10 mouse cellular contexts compared by ENCODE assay signal in genomic region chr17:88404471-88404870, GRCm38 (mm10). TPM values are rescaled to one million over a fixed set of nuclear protein-coding genes. Genes with fewer than 3 reads are reported as not detected.
A peak's percentile ranks its signal among the peaks of the same experiment; 100 is the strongest.
DNase-seq lines count a peak whose midpoint lies in the region; ATAC-seq lines count a peak whose summit lies in the region.
"Had no signal": no experiment of that assay in that cellular context is flagged by ENCODE, and none has a peak within 500 bp of the region (broad histone marks: within the 10 kb centered on the region; RNA-seq: fewer than 3 reads in every experiment).

No protein-coding gene starts in this region.

- H3K4me2 ChIP-seq in limb, embryonic 12.5 days: peak overlapping the region; percentile 33; the same call in 1 of the 2 replicates
- H3K4me2 ChIP-seq in forebrain, embryonic 11.5 days (ENCODE audit: low read depth, low read length, severe bottlenecking): peak overlapping the region; percentile 28; the same call in 1 of the 2 replicates
- H3K4me2 ChIP-seq in hindbrain, embryonic 15.5 days: peak overlapping the region; percentile 49
- H3K4me2 ChIP-seq in neural tube, embryonic 12.5 days (replicated peaks): peak overlapping the region; percentile 44

- no peak overlapping the region for H3K4me3 ChIP-seq in limb, embryonic 12.5 days (replicated peaks)
- no peak overlapping the region for H3K4me3 ChIP-seq in limb, embryonic 10.5 days
- H3K4me3 ChIP-seq in forebrain, embryonic 11.5 days (ENCODE audit: low read depth, low read length): no peak overlapping the region
- peak overlapping the region; percentile 17 for H3K4me3 ChIP-seq in hindbrain, embryonic 15.5 days
- H3K4me3 ChIP-seq in neural tube, embryonic 12.5 days: no peak overlapping the region
- H3K4me3 ChIP-seq: erythroblast, embryonic 14.5 days had no signal

- H3K9me3 ChIP-seq in limb, embryonic 12.5 days: no peaks in the 10 kb centered on the region
- H3K9me3 ChIP-seq in limb, embryonic 10.5 days (replicated peaks): no peaks in the 10 kb centered on the region
- no peaks in the 10 kb centered on the region for H3K9me3 ChIP-seq in forebrain, embryonic 11.5 days (ENCODE audit: control insufficient read depth, low read length)
- H3K9me3 ChIP-seq in hindbrain, embryonic 15.5 days: no peaks in the 10 kb centered on the region
- H3K9me3 ChIP-seq in neural tube, embryonic 12.5 days: no peaks in the 10 kb centered on the region

- peaks cover 30% of the 10 kb centered on the region for H3K27me3 ChIP-seq in limb, embryonic 12.5 days
- peaks cover 26% of the 10 kb centered on the region for H3K27me3 ChIP-seq in limb, embryonic 10.5 days (ENCODE audit: low read depth, poor library complexity, severe bottlenecking)
- peaks cover 9% of the 10 kb centered on the region; the same call in 1 of the 2 replicates for H3K27me3 ChIP-seq in forebrain, embryonic 11.5 days (ENCODE audit: control insufficient read depth, insufficient read depth, low read length)
- H3K27me3 ChIP-seq in hindbrain, embryonic 15.5 days: peaks cover 3% of the 10 kb centered on the region; the same call in 1 of the 2 replicates
- peaks cover 10% of the 10 kb centered on the region; the same call in 1 of the 2 replicates for H3K27me3 ChIP-seq in neural tube, embryonic 12.5 days (replicated peaks)

- ATAC-seq in limb, embryonic 12.5 days (ENCODE audit: insufficient number of reproducible peaks, insufficient read depth, low FRiP score, low TSS enrichment, low read depth): no peak
- ATAC-seq in forebrain, embryonic 11.5 days (replicated peaks; ENCODE audit: low FRiP score): peak; percentile 84
- no peak for ATAC-seq in hindbrain, embryonic 15.5 days (ENCODE audit: low FRiP score, low read depth)
- no peak for ATAC-seq in neural tube, embryonic 12.5 days (ENCODE audit: low FRiP score, low read depth)

- H3K27ac ChIP-seq in limb, embryonic 12.5 days: no peak overlapping the region
- H3K27ac ChIP-seq in limb, embryonic 10.5 days: no peak overlapping the region
- H3K27ac ChIP-seq in forebrain, embryonic 11.5 days (ENCODE audit: low read depth, low read length): no peak overlapping the region
- H3K27ac ChIP-seq in hindbrain, embryonic 15.5 days (replicated peaks): no peak overlapping the region
- H3K27ac ChIP-seq in neural tube, embryonic 12.5 days: no peak overlapping the region

- WGBS in limb, embryonic 12.5 days: 3% methylated on average over 6 of the region's 6 CpGs
- 3% methylated on average over 6 of the region's 6 CpGs for WGBS in limb, embryonic 10.5 days
- WGBS in forebrain, embryonic 11.5 days: 5% methylated on average over 6 of the region's 6 CpGs
- 4% methylated on average over 6 of the region's 6 CpGs for WGBS in hindbrain, embryonic 15.5 days
- 6% methylated on average over 6 of the region's 6 CpGs for WGBS in neural tube, embryonic 12.5 days

- H3K36me3 ChIP-seq in limb, embryonic 12.5 days: no peaks in the 10 kb centered on the region
- no peaks in the 10 kb centered on the region for H3K36me3 ChIP-seq in limb, embryonic 10.5 days
- no peaks in the 10 kb centered on the region for H3K36me3 ChIP-seq in forebrain, embryonic 11.5 days (ENCODE audit: control insufficient read depth, insufficient read depth, low read length)
- no peaks in the 10 kb centered on the region for H3K36me3 ChIP-seq in hindbrain, embryonic 15.5 days
- no peaks in the 10 kb centered on the region for H3K36me3 ChIP-seq in neural tube, embryonic 12.5 days

- no peak for DNase-seq in limb, embryonic 10.5 days (ENCODE audit: low spot score)
- DNase-seq in forebrain, embryonic 11.5 days (ENCODE audit: low spot score): no peak
- DNase-seq in gastrocnemius, postnatal 10 days: no peak
- no peak for DNase-seq in gastrocnemius, postnatal 25 days
- DNase-seq: cerebellum, adult 11-12 months; kidney, postnatal 10 days had no signal

- no peak overlapping the region for H3K9ac ChIP-seq in limb, embryonic 12.5 days (replicated peaks)
- H3K9ac ChIP-seq in forebrain, embryonic 11.5 days (ENCODE audit: low read length): no peak overlapping the region
- no peak overlapping the region for H3K9ac ChIP-seq in hindbrain, embryonic 15.5 days
- no peak overlapping the region for H3K9ac ChIP-seq in neural tube, embryonic 12.5 days

- H3K4me1 ChIP-seq in limb, embryonic 12.5 days (replicated peaks): 0 out of 2 replicates have a peak, but pooled peaks cover 7% of the 10 kb centered on the region
- no peaks in the 10 kb centered on the region; the same call in 1 of the 2 replicates for H3K4me1 ChIP-seq in limb, embryonic 10.5 days
- H3K4me1 ChIP-seq in forebrain, embryonic 11.5 days (replicated peaks; ENCODE audit: control insufficient read depth, insufficient read depth, low read length): peaks cover 7% of the 10 kb centered on the region; the same call in 1 of the 2 replicates
- peaks cover 29% of the 10 kb centered on the region for H3K4me1 ChIP-seq in hindbrain, embryonic 15.5 days (replicated peaks)
- peaks cover 19% of the 10 kb centered on the region for H3K4me1 ChIP-seq in neural tube, embryonic 12.5 days

RNA-seq across cellular contexts. Expression of gene Foxn2, which starts 36.0 kb away (rescaled TPM):
- 14.9 and 15.8 TPM in 2 replicates for polyA plus RNA-seq in limb, embryonic 12.5 days (2016; fragmentation: Nextera tagmentation; extraction: Ambion mirVana)
- 14.3 and 16.2 TPM in 2 replicates for polyA plus RNA-seq in limb, embryonic 10.5 days (2016; fragmentation: Nextera tagmentation; extraction: Ambion mirVana)
- polyA plus RNA-seq in forebrain, embryonic 11.5 days (2014; fragmentation: Nextera tagmentation; extraction: Ambion mirVana): 7.1 and 9.5 TPM in 2 replicates
- polyA plus RNA-seq in hindbrain, embryonic 15.5 days (2015; fragmentation: Nextera tagmentation; extraction: Ambion mirVana): 8.5 TPM in 2 replicates
- 11.1 and 12.5 TPM in 2 replicates for polyA plus RNA-seq in neural tube, embryonic 12.5 days (2016; fragmentation: Nextera tagmentation; extraction: Ambion mirVana)
- 10 to 100 TPM; 17.5 to 19.4 TPM for total RNA-seq in gastrocnemius, postnatal 10 days (2021)
- total RNA-seq in gastrocnemius, postnatal 25 days (2021): 10 to 100 TPM in 1 of 2 experiments, 1 to 10 TPM in 1; 9.3 to 10.9 TPM
